Mouse (Mus musculus): ENCODE measurements around the gene Hdhd5. TPM values are rescaled to one million over a fixed set of nuclear protein-coding genes. Genes with fewer than 3 reads are reported as not detected.

Hdhd5 gene
- polyA plus RNA-seq, 1 experiment from 2014 or later = 9.9 TPM

- Histone ChIP-seq H3K27ac (replicated peaks) (no peak overlapping the region), H3K4me2 (no peak overlapping the region)
Observed at GRCm38 (mm10) chr6:120504051-120504450, 27.1 kb downstream of the Hdhd5 start.

GRCm38 (mm10) chr6:120496544-120496943, 34.6 kb downstream of the Hdhd5 start:
- H3K27me3 ChIP-seq = peaks cover 71% of the 10 kb centered on the region
- H3K4me1 ChIP-seq (replicated peaks) = peaks cover 24% of the 10 kb centered on the region
- H3K27ac ChIP-seq (replicated peaks) = no peak overlapping the region
- ATAC-seq (ENCODE audit: insufficient read depth) = no peak
- no peak overlapping the region for H3K9ac ChIP-seq
- 66% methylated on average over 3 of the region's 3 CpGs for WGBS (ENCODE audit: insufficient replicate concordance)
- H3K9me3 ChIP-seq (replicated peaks) = no peaks in the 10 kb centered on the region
- H3K36me3 ChIP-seq (replicated peaks) = no peaks in the 10 kb centered on the region
- H3K4me3 ChIP-seq (replicated peaks) = no peak overlapping the region
- H3K4me2 ChIP-seq = no peak overlapping the region

More at GRCm38 (mm10) chr6:120504051-120504450, 27.1 kb downstream of the Hdhd5 start:
- Histone ChIP-seq H3K27me3 (0 out of 2 replicates have a peak, but pooled peaks cover 1% of the 10 kb centered on the region), H3K4me1 (replicated peaks) (no peaks in the 10 kb centered on the region), H3K36me3 (replicated peaks) (no peaks in the 10 kb centered on the region), H3K9me3 (replicated peaks) (no peaks in the 10 kb centered on the region), H3K4me3 (replicated peaks) (no peak overlapping the region), H3K9ac (no peak overlapping the region)
- 57% methylated on average over 3 of the region's 3 CpGs for WGBS (ENCODE audit: insufficient replicate concordance)
- ATAC-seq (ENCODE audit: insufficient read depth) = no peak

GRCm38 (mm10) chr6:120493374-120494181, 37.5 kb downstream of the Hdhd5 start, which contains the start of gene Tmem121b:
Gene Tmem121b, minus strand, starts transcription at chr6:120493807.
- Histone ChIP-seq H3K4me1 (replicated peaks) (peaks cover 24% of the 10 kb centered on the region), H3K9ac (peak within 1 kb of the TSS; percentile 32; the same call in 1 of the 2 replicates), H3K27me3 (peaks cover 87% of the 10 kb centered on the region), H3K4me3 (replicated peaks) (peak within 1 kb of the TSS; percentile 54), H3K9me3 (replicated peaks) (no peaks in the 10 kb centered on the region), H3K4me2 (peak within 1 kb of the TSS; percentile 76), H3K27ac (replicated peaks) (no peak within 1 kb of the TSS), H3K36me3 (replicated peaks) (no peaks in the 10 kb centered on the region)
- ATAC-seq (ENCODE audit: insufficient read depth) = peak; percentile 24; the same call in 1 of the 2 replicates
- under 1% methylated on average over 79 of the region's 84 CpGs for WGBS (ENCODE audit: insufficient replicate concordance)

- ATAC-seq (ENCODE audit: insufficient read depth) = no peak
- Histone ChIP-seq H3K4me3 (replicated peaks) (peak overlapping the region; percentile 54), H3K9ac (peak overlapping the region; percentile 32; the same call in 1 of the 2 replicates), H3K27ac (replicated peaks) (no peak overlapping the region), H3K4me2 (peak overlapping the region; percentile 76), H3K4me1 (replicated peaks) (peaks cover 24% of the 10 kb centered on the region), H3K36me3 (replicated peaks) (no peaks in the 10 kb centered on the region), H3K9me3 (replicated peaks) (no peaks in the 10 kb centered on the region), H3K27me3 (peaks cover 83% of the 10 kb centered on the region)
- 1% methylated on average over 91 of the region's 95 CpGs for WGBS (ENCODE audit: insufficient replicate concordance)
Observed at GRCm38 (mm10) chr6:120492499-120493373, 38.4 kb downstream of the Hdhd5 start.

GRCm38 (mm10) chr6:120491862-120492498, 39.1 kb downstream of the Hdhd5 start:
- Histone ChIP-seq H3K4me2 (peak overlapping the region; percentile 76), H3K4me3 (replicated peaks) (peak overlapping the region; percentile 54), H3K27me3 (peaks cover 85% of the 10 kb centered on the region), H3K36me3 (replicated peaks) (no peaks in the 10 kb centered on the region), H3K9me3 (replicated peaks) (no peaks in the 10 kb centered on the region), H3K9ac (no peak overlapping the region), H3K27ac (replicated peaks) (no peak overlapping the region), H3K4me1 (replicated peaks) (peaks cover 25% of the 10 kb centered on the region)
- 10% methylated on average over 22 of the region's 22 CpGs for WGBS (ENCODE audit: insufficient replicate concordance)
- ATAC-seq (ENCODE audit: insufficient read depth) = no peak

- Histone ChIP-seq H3K9me3 (replicated peaks) (no peaks in the 10 kb centered on the region), H3K9ac (no peak overlapping the region), H3K4me1 (replicated peaks) (peaks cover 30% of the 10 kb centered on the region), H3K27me3 (peaks cover 77% of the 10 kb centered on the region), H3K4me2 (no peak overlapping the region), H3K27ac (replicated peaks) (no peak overlapping the region), H3K4me3 (replicated peaks) (no peak overlapping the region), H3K36me3 (replicated peaks) (no peaks in the 10 kb centered on the region)
- 67% methylated on average over 7 of the region's 7 CpGs for WGBS (ENCODE audit: insufficient replicate concordance)
- no peak for ATAC-seq (ENCODE audit: insufficient read depth)
Observed at GRCm38 (mm10) chr6:120491064-120491463, 40.1 kb downstream of the Hdhd5 start.

GRCm38 (mm10) chr6:120489461-120489860, 41.7 kb downstream of the Hdhd5 start:
- H3K36me3 ChIP-seq (replicated peaks) = no peaks in the 10 kb centered on the region
- ATAC-seq (ENCODE audit: insufficient read depth) = no peak
- H3K27me3 ChIP-seq = peaks cover 61% of the 10 kb centered on the region
- H3K4me2 ChIP-seq = no peak overlapping the region
- no peaks in the 10 kb centered on the region for H3K9me3 ChIP-seq (replicated peaks)
- peaks cover 46% of the 10 kb centered on the region for H3K4me1 ChIP-seq (replicated peaks)
- H3K27ac ChIP-seq (replicated peaks) = no peak overlapping the region
- H3K4me3 ChIP-seq (replicated peaks) = no peak overlapping the region
- 36% methylated on average over 2 of the region's 2 CpGs for WGBS (ENCODE audit: insufficient replicate concordance)
- no peak overlapping the region for H3K9ac ChIP-seq

- no peaks in the 10 kb centered on the region for H3K36me3 ChIP-seq (replicated peaks)
- no peak for ATAC-seq (ENCODE audit: insufficient read depth)
- WGBS (ENCODE audit: insufficient replicate concordance) = 26% methylated on average over 3 of the region's 3 CpGs
- no peak overlapping the region for H3K4me2 ChIP-seq
- no peak overlapping the region for H3K9ac ChIP-seq
- H3K27ac ChIP-seq (replicated peaks) = no peak overlapping the region
- H3K27me3 ChIP-seq = peaks cover 53% of the 10 kb centered on the region
- no peaks in the 10 kb centered on the region for H3K9me3 ChIP-seq (replicated peaks)
- no peak overlapping the region for H3K4me3 ChIP-seq (replicated peaks)
- peaks cover 50% of the 10 kb centered on the region for H3K4me1 ChIP-seq (replicated peaks)
Observed at GRCm38 (mm10) chr6:120488647-120489046, 42.5 kb downstream of the Hdhd5 start.

GRCm38 (mm10) chr6:120486051-120486510, 45.0 kb downstream of the Hdhd5 start:
- Histone ChIP-seq H3K4me2 (no peak overlapping the region), H3K27ac (replicated peaks) (no peak overlapping the region), H3K36me3 (replicated peaks) (peaks cover 16% of the 10 kb centered on the region), H3K27me3 (peaks cover 28% of the 10 kb centered on the region), H3K4me3 (replicated peaks) (no peak overlapping the region), H3K9ac (no peak overlapping the region), H3K4me1 (replicated peaks) (peaks cover 48% of the 10 kb centered on the region), H3K9me3 (replicated peaks) (no peaks in the 10 kb centered on the region)
- WGBS (ENCODE audit: insufficient replicate concordance) = 25% methylated on average over 8 of the region's 8 CpGs
- ATAC-seq (ENCODE audit: insufficient read depth) = no peak

- Histone ChIP-seq H3K4me3 (replicated peaks) (no peak overlapping the region), H3K4me2 (no peak overlapping the region), H3K9me3 (replicated peaks) (no peaks in the 10 kb centered on the region), H3K9ac (no peak overlapping the region), H3K27me3 (peaks cover 17% of the 10 kb centered on the region; the same call in 1 of the 2 replicates), H3K36me3 (replicated peaks) (peaks cover 27% of the 10 kb centered on the region), H3K4me1 (replicated peaks) (peaks cover 56% of the 10 kb centered on the region), H3K27ac (replicated peaks) (no peak overlapping the region)
- 22% methylated on average over 3 of the region's 3 CpGs for WGBS (ENCODE audit: insufficient replicate concordance)
- ATAC-seq (ENCODE audit: insufficient read depth) = peak; percentile 48; the same call in 1 of the 2 replicates
Observed at GRCm38 (mm10) chr6:120485038-120485437, 46.1 kb downstream of the Hdhd5 start.

Measured in liver, embryonic 15.5 days (tissue).